Comparison of ENCODE assay signal across 18 mouse cellular contexts in genomic region chr1:190129553-190129952, GRCm38 (mm10). TPM values are rescaled to one million over a fixed set of nuclear protein-coding genes. Genes with fewer than 3 reads are reported as not detected.
DNase-seq lines count a peak whose midpoint lies in the region; ATAC-seq and TF ChIP-seq lines count a peak whose summit lies in the region.
"Had no signal": no experiment of that assay in that cellular context is flagged by ENCODE, and none has a peak within 500 bp of the region (broad histone marks: within the 10 kb centered on the region; RNA-seq: fewer than 3 reads in every experiment).

No protein-coding gene starts in this region.

- H3K4me3 ChIP-seq in forebrain, embryonic 10.5 days: no peak overlapping the region
- no peak overlapping the region for H3K4me3 ChIP-seq in forebrain, embryonic 12.5 days (replicated peaks)
- H3K4me3 ChIP-seq in heart, postnatal 0 days (ENCODE audit: low read depth, low read length): no peak overlapping the region
- H3K4me3 ChIP-seq in midbrain, embryonic 12.5 days: no peak overlapping the region
- no peak overlapping the region for H3K4me3 ChIP-seq in midbrain, embryonic 14.5 days (replicated peaks; ENCODE audit: low read depth, low read length)
- no peak overlapping the region for H3K4me3 ChIP-seq in midbrain, embryonic 13.5 days (replicated peaks)
- H3K4me3 ChIP-seq: embryonic facial prominence, embryonic 13.5 days; megakaryocyte, embryonic 14.5 days had no signal

- no peak for ATAC-seq in forebrain, embryonic 12.5 days (ENCODE audit: low FRiP score)
- no peak for ATAC-seq in heart, postnatal 0 days (ENCODE audit: insufficient read depth, low read depth)
- no peak for ATAC-seq in midbrain, embryonic 12.5 days (ENCODE audit: low FRiP score, low read depth)
- ATAC-seq in midbrain, embryonic 14.5 days (ENCODE audit: low FRiP score, low TSS enrichment): no peak
- 0 out of 2 replicates have a peak, but pooled peaks have one; percentile 25 for ATAC-seq in midbrain, embryonic 13.5 days
- ATAC-seq: lung, postnatal 0 days had no signal

- no peaks in the 10 kb centered on the region for H3K36me3 ChIP-seq in forebrain, embryonic 10.5 days (replicated peaks)
- no peaks in the 10 kb centered on the region for H3K36me3 ChIP-seq in forebrain, embryonic 12.5 days (replicated peaks)
- peaks cover 10% of the 10 kb centered on the region for H3K36me3 ChIP-seq in heart, postnatal 0 days (replicated peaks; ENCODE audit: control insufficient read depth, insufficient read depth, low read length)
- peaks cover 4% of the 10 kb centered on the region; the same call in 1 of the 2 replicates for H3K36me3 ChIP-seq in midbrain, embryonic 12.5 days
- no peaks in the 10 kb centered on the region for H3K36me3 ChIP-seq in midbrain, embryonic 14.5 days (ENCODE audit: control insufficient read depth, insufficient read depth, low read length)
- H3K36me3 ChIP-seq in midbrain, embryonic 13.5 days: 0 out of 2 replicates have a peak, but pooled peaks cover 5% of the 10 kb centered on the region
- H3K36me3 ChIP-seq: embryonic facial prominence, embryonic 13.5 days had no signal

- peaks cover 37% of the 10 kb centered on the region for H3K27me3 ChIP-seq in forebrain, embryonic 10.5 days (ENCODE audit: poor library complexity, severe bottlenecking)
- H3K27me3 ChIP-seq in forebrain, embryonic 12.5 days: peaks cover 17% of the 10 kb centered on the region
- H3K27me3 ChIP-seq in heart, postnatal 0 days (ENCODE audit: control insufficient read depth, insufficient read depth, low read length): no peaks in the 10 kb centered on the region
- H3K27me3 ChIP-seq in midbrain, embryonic 12.5 days: no peaks in the 10 kb centered on the region
- no peaks in the 10 kb centered on the region for H3K27me3 ChIP-seq in midbrain, embryonic 14.5 days (ENCODE audit: control insufficient read depth, insufficient read depth, low read length)
- no peaks in the 10 kb centered on the region for H3K27me3 ChIP-seq in midbrain, embryonic 13.5 days
- H3K27me3 ChIP-seq: megakaryocyte, embryonic 14.5 days had no signal

- no peak for TF ChIP-seq CTCF in heart, postnatal 0 days (IDR thresholded peaks at IDR 0.05; ENCODE audit: low read depth)

- no peak overlapping the region for H3K9ac ChIP-seq in forebrain, embryonic 12.5 days
- no peak overlapping the region for H3K9ac ChIP-seq in heart, postnatal 0 days (replicated peaks; ENCODE audit: low read depth, low read length)
- H3K9ac ChIP-seq in midbrain, embryonic 12.5 days (replicated peaks): no peak overlapping the region
- no peak overlapping the region for H3K9ac ChIP-seq in midbrain, embryonic 14.5 days (replicated peaks; ENCODE audit: low read length)
- no peak overlapping the region for H3K9ac ChIP-seq in midbrain, embryonic 13.5 days (replicated peaks)
- H3K9ac ChIP-seq: embryonic facial prominence, embryonic 13.5 days had no signal

- 64% methylated on average over 7 of the region's 7 CpGs for WGBS in forebrain, embryonic 10.5 days
- 55% methylated on average over 7 of the region's 7 CpGs for WGBS in forebrain, embryonic 12.5 days
- WGBS in heart, postnatal 0 days: 58% methylated on average over 7 of the region's 7 CpGs
- 40% methylated on average over 7 of the region's 7 CpGs for WGBS in midbrain, embryonic 12.5 days
- WGBS in midbrain, embryonic 14.5 days: 42% methylated on average over 7 of the region's 7 CpGs
- WGBS in midbrain, embryonic 13.5 days: 42% methylated on average over 7 of the region's 7 CpGs

- no peak for DNase-seq in forebrain, embryonic 10.5 days (ENCODE audit: extremely low spot score, low spot score)
- DNase-seq in heart, postnatal 0 days (ENCODE audit: low spot score): no peak
- no peak for DNase-seq in heart, adult 8-10 months (ENCODE audit: low spot score)
- no peak for DNase-seq in midbrain, embryonic 14.5 days
- DNase-seq in thymus, postnatal 14 days: no peak
- DNase-seq: adrenal gland, postnatal 14 days; cerebellum, adult 2 months; kidney, adult 2 months; kidney, postnatal 4 days; layer of hippocampus, postnatal 36 days; right cerebral cortex, postnatal 25 days had no signal

- TF ChIP-seq EP300 in heart, postnatal 0 days (IDR thresholded peaks at IDR 0.05; ENCODE audit: low read depth): no peak

- H3K4me1 ChIP-seq in forebrain, embryonic 10.5 days: peaks cover 68% of the 10 kb centered on the region
- H3K4me1 ChIP-seq in forebrain, embryonic 12.5 days: peaks cover 55% of the 10 kb centered on the region
- H3K4me1 ChIP-seq in heart, postnatal 0 days (ENCODE audit: control insufficient read depth, insufficient read depth): peaks cover 31% of the 10 kb centered on the region
- peaks cover 59% of the 10 kb centered on the region for H3K4me1 ChIP-seq in midbrain, embryonic 12.5 days
- H3K4me1 ChIP-seq in midbrain, embryonic 14.5 days (ENCODE audit: control insufficient read depth, insufficient read depth, low read length): peaks cover 43% of the 10 kb centered on the region
- H3K4me1 ChIP-seq in midbrain, embryonic 13.5 days (replicated peaks): peaks cover 63% of the 10 kb centered on the region
- H3K4me1 ChIP-seq: megakaryocyte, embryonic 14.5 days had no signal

- no peak overlapping the region for H3K4me2 ChIP-seq in forebrain, embryonic 12.5 days
- no peak overlapping the region for H3K4me2 ChIP-seq in heart, postnatal 0 days (ENCODE audit: low read depth, low read length)
- H3K4me2 ChIP-seq in midbrain, embryonic 12.5 days (replicated peaks): peak overlapping the region; percentile 36
- H3K4me2 ChIP-seq in midbrain, embryonic 14.5 days (ENCODE audit: low read length): no peak overlapping the region
- H3K4me2 ChIP-seq in midbrain, embryonic 13.5 days (replicated peaks): no peak overlapping the region

- no peaks in the 10 kb centered on the region for H3K9me3 ChIP-seq in forebrain, embryonic 10.5 days
- no peaks in the 10 kb centered on the region for H3K9me3 ChIP-seq in forebrain, embryonic 12.5 days
- no peaks in the 10 kb centered on the region for H3K9me3 ChIP-seq in heart, postnatal 0 days (replicated peaks; ENCODE audit: control insufficient read depth, low read length)
- no peaks in the 10 kb centered on the region for H3K9me3 ChIP-seq in midbrain, embryonic 12.5 days
- no peaks in the 10 kb centered on the region for H3K9me3 ChIP-seq in midbrain, embryonic 14.5 days (ENCODE audit: control insufficient read depth, low read length)
- H3K9me3 ChIP-seq in midbrain, embryonic 13.5 days: no peaks in the 10 kb centered on the region
- H3K9me3 ChIP-seq: embryonic facial prominence, embryonic 13.5 days; megakaryocyte, embryonic 14.5 days had no signal

- H3K27ac ChIP-seq in forebrain, embryonic 10.5 days: 0 out of 2 replicates have a peak overlapping the region, but pooled peaks have one; percentile 20
- H3K27ac ChIP-seq in forebrain, embryonic 12.5 days: no peak overlapping the region
- peak overlapping the region; percentile 97 for H3K27ac ChIP-seq in heart, postnatal 0 days (ENCODE audit: low read depth)
- peak overlapping the region; percentile 3; the same call in 1 of the 2 replicates for H3K27ac ChIP-seq in midbrain, embryonic 12.5 days (replicated peaks)
- H3K27ac ChIP-seq in midbrain, embryonic 14.5 days (replicated peaks; ENCODE audit: low read depth, low read length): no peak overlapping the region
- no peak overlapping the region for H3K27ac ChIP-seq in midbrain, embryonic 13.5 days
- H3K27ac ChIP-seq: embryonic facial prominence, embryonic 13.5 days had no signal

RNA-seq across cellular contexts. Expression of gene Prox1, which starts 41.0 kb away (rescaled TPM):
- polyA plus RNA-seq in forebrain, embryonic 10.5 days (2016; fragmentation: Nextera tagmentation; extraction: Ambion mirVana): 3.1 and 3.8 TPM in 2 replicates
- 13.4 and 16.3 TPM in 2 replicates for polyA plus RNA-seq in forebrain, embryonic 12.5 days (2016; fragmentation: Nextera tagmentation; extraction: Ambion mirVana)
- total RNA-seq in heart, postnatal 0 days (2014; rRNA removed; ENCODE audit: low replicate concordance): 23.1 and 31.5 TPM in 2 replicates
- 17.3 and 17.8 TPM in 2 replicates for polyA plus RNA-seq in heart, postnatal 0 days (2015; fragmentation: Nextera tagmentation; extraction: Ambion mirVana)
- 10 to 100 TPM; 42.2 to 58.7 (median 51.7) TPM for total RNA-seq in heart, adult 8-10 months (2022)
- polyA plus RNA-seq in midbrain, embryonic 12.5 days (2016; fragmentation: Nextera tagmentation; extraction: Ambion mirVana): 10.5 and 10.7 TPM in 2 replicates
- polyA plus RNA-seq in midbrain, embryonic 14.5 days (2014; fragmentation: Nextera tagmentation; extraction: Ambion mirVana): 7.8 and 10.7 TPM in 2 replicates
- polyA plus RNA-seq in midbrain, embryonic 13.5 days (2015; fragmentation: Nextera tagmentation; extraction: Ambion mirVana): 9.7 and 12.1 TPM in 2 replicates
- total RNA-seq: common myeloid progenitor, adult 5-6 weeks had no signal

Comparison
In these comparisons a context has a peak if more than half of its experiments do, and no peak if none do; other contexts are left out.
1. H3K27ac ChIP-seq: peak in forebrain, embryonic 10.5 days (single experiment), heart, postnatal 0 days (single experiment) and midbrain, embryonic 12.5 days (single experiment); none in forebrain, embryonic 12.5 days (single experiment), midbrain, embryonic 14.5 days (single experiment) and midbrain, embryonic 13.5 days (single experiment).